Mouse (Mus musculus): ENCODE data around the gene Scp2. TPM values are rescaled to one million over a fixed set of nuclear protein-coding genes. Genes with fewer than 3 reads are reported as not detected.
A peak's percentile ranks its signal among the peaks of the same experiment; 100 is the strongest.

The Scp2 gene
- polyA plus RNA-seq, 1 experiment from 2014 or later, result 311 TPM

GRCm38 (mm10) chr4:108070723-108071122 lies 74.1 kb downstream of the Scp2 start:
- ATAC-seq (ENCODE audit: borderline replicate concordance, extremely low read depth, low FRiP score, low TSS enrichment), result no peak
- Histone ChIP-seq H3K27ac (peak overlapping the region; percentile 27; the same call in 1 of the 2 replicates), H3K4me3 (peak overlapping the region; percentile 47), H3K4me2 (peak overlapping the region; percentile 64), H3K27me3 (no peaks in the 10 kb centered on the region), H3K36me3 (peaks cover 13% of the 10 kb centered on the region; the same call in 1 of the 2 replicates), H3K9ac (peak overlapping the region; percentile 42), H3K4me1 (peaks cover 26% of the 10 kb centered on the region; the same call in 1 of the 2 replicates), H3K9me3 (no peaks in the 10 kb centered on the region)
- 3% methylated on average over 8 of the region's 8 CpGs for WGBS

- peak overlapping the region; percentile 42 for H3K9ac ChIP-seq
- H3K36me3 ChIP-seq, result peaks cover 16% of the 10 kb centered on the region; the same call in 1 of the 2 replicates
- no peak for ATAC-seq (ENCODE audit: borderline replicate concordance, extremely low read depth, low FRiP score, low TSS enrichment)
- peak overlapping the region; percentile 47 for H3K4me3 ChIP-seq
- H3K9me3 ChIP-seq, result no peaks in the 10 kb centered on the region
- H3K4me2 ChIP-seq, result peak overlapping the region; percentile 64
- H3K4me1 ChIP-seq, result peaks cover 27% of the 10 kb centered on the region
- no peaks in the 10 kb centered on the region for H3K27me3 ChIP-seq
- peak overlapping the region; percentile 27; the same call in 1 of the 2 replicates for H3K27ac ChIP-seq
- 45% methylated on average over 4 of the region's 4 CpGs for WGBS
Observed at GRCm38 (mm10) chr4:108070286-108070685, 74.5 kb downstream of the Scp2 start.

- H3K4me1 ChIP-seq, result peaks cover 21% of the 10 kb centered on the region
- H3K36me3 ChIP-seq, result peaks cover 25% of the 10 kb centered on the region
- 81% methylated on average over 2 of the region's 2 CpGs for WGBS
- H3K27ac ChIP-seq, result no peak overlapping the region
- no peaks in the 10 kb centered on the region for H3K27me3 ChIP-seq
- no peak for ATAC-seq (ENCODE audit: borderline replicate concordance, extremely low read depth, low FRiP score, low TSS enrichment)
- H3K9ac ChIP-seq, result no peak overlapping the region
- H3K9me3 ChIP-seq, result no peaks in the 10 kb centered on the region
- no peak overlapping the region for H3K4me3 ChIP-seq
- no peak overlapping the region for H3K4me2 ChIP-seq
Observed at GRCm38 (mm10) chr4:108068081-108068480, 76.7 kb downstream of the Scp2 start.

GRCm38 (mm10) chr4:108067261-108067660 lies 77.5 kb downstream of the Scp2 start:
- 89% methylated on average over 7 of the region's 7 CpGs for WGBS

GRCm38 (mm10) chr4:108066569-108066968 lies 78.2 kb downstream of the Scp2 start:
- Histone ChIP-seq H3K36me3 (peaks cover 37% of the 10 kb centered on the region), H3K27me3 (no peaks in the 10 kb centered on the region), H3K4me1 (peaks cover 17% of the 10 kb centered on the region), H3K9me3 (no peaks in the 10 kb centered on the region), H3K27ac (no peak overlapping the region), H3K4me3 (no peak overlapping the region), H3K9ac (no peak overlapping the region), H3K4me2 (no peak overlapping the region)
- 68% methylated on average over 4 of the region's 4 CpGs for whole genome bisulfite sequencing
- ATAC-seq (ENCODE audit: borderline replicate concordance, extremely low read depth, low FRiP score, low TSS enrichment), result no peak

More at GRCm38 (mm10) chr4:108067261-108067660, 77.5 kb downstream of the Scp2 start:
- H3K4me1 ChIP-seq, result peaks cover 21% of the 10 kb centered on the region
- no peak overlapping the region for H3K27ac ChIP-seq
- ATAC-seq (ENCODE audit: borderline replicate concordance, extremely low read depth, low FRiP score, low TSS enrichment), result no peak
- no peaks in the 10 kb centered on the region for H3K27me3 ChIP-seq
- H3K36me3 ChIP-seq, result peaks cover 33% of the 10 kb centered on the region
- no peak overlapping the region for H3K4me2 ChIP-seq
- no peak overlapping the region for H3K4me3 ChIP-seq
- H3K9ac ChIP-seq, result no peak overlapping the region
- H3K9me3 ChIP-seq, result no peaks in the 10 kb centered on the region

GRCm38 (mm10) chr4:108065176-108065844 lies 79.5 kb downstream of the Scp2 start:
- Histone ChIP-seq H3K27me3 (no peaks in the 10 kb centered on the region), H3K9me3 (no peaks in the 10 kb centered on the region), H3K27ac (no peak overlapping the region), H3K9ac (no peak overlapping the region), H3K4me1 (peaks cover 15% of the 10 kb centered on the region), H3K4me2 (no peak overlapping the region), H3K36me3 (peaks cover 39% of the 10 kb centered on the region), H3K4me3 (no peak overlapping the region)
- 55% methylated on average over 2 of the region's 2 CpGs for WGBS
- no peak for ATAC-seq (ENCODE audit: borderline replicate concordance, extremely low read depth, low FRiP score, low TSS enrichment)

- ATAC-seq (ENCODE audit: borderline replicate concordance, extremely low read depth, low FRiP score, low TSS enrichment), result no peak
- no peak overlapping the region for H3K27ac ChIP-seq
- H3K4me2 ChIP-seq, result no peak overlapping the region
- H3K27me3 ChIP-seq, result no peaks in the 10 kb centered on the region
- H3K4me1 ChIP-seq, result peaks cover 7% of the 10 kb centered on the region
- peaks cover 50% of the 10 kb centered on the region for H3K36me3 ChIP-seq
- H3K9me3 ChIP-seq, result no peaks in the 10 kb centered on the region
- no peak overlapping the region for H3K4me3 ChIP-seq
- WGBS, result 67% methylated on average over 6 of the region's 6 CpGs
- no peak overlapping the region for H3K9ac ChIP-seq
Observed at GRCm38 (mm10) chr4:108063616-108064015, 81.2 kb downstream of the Scp2 start.

- H3K36me3 ChIP-seq, result peaks cover 46% of the 10 kb centered on the region
- WGBS, result 91% methylated on average over 5 of the region's 5 CpGs
- H3K27me3 ChIP-seq, result no peaks in the 10 kb centered on the region
- peaks cover 7% of the 10 kb centered on the region for H3K4me1 ChIP-seq
- no peak overlapping the region for H3K4me3 ChIP-seq
- H3K27ac ChIP-seq, result no peak overlapping the region
- ATAC-seq (ENCODE audit: borderline replicate concordance, extremely low read depth, low FRiP score, low TSS enrichment), result no peak
- no peak overlapping the region for H3K9ac ChIP-seq
- no peak overlapping the region for H3K4me2 ChIP-seq
- no peaks in the 10 kb centered on the region for H3K9me3 ChIP-seq
Observed at GRCm38 (mm10) chr4:108062524-108062923, 82.3 kb downstream of the Scp2 start.

GRCm38 (mm10) chr4:108060774-108061173 lies 84.0 kb downstream of the Scp2 start:
- peaks cover 14% of the 10 kb centered on the region for H3K4me1 ChIP-seq
- H3K9ac ChIP-seq, result no peak overlapping the region
- peaks cover 37% of the 10 kb centered on the region for H3K36me3 ChIP-seq
- H3K27ac ChIP-seq, result no peak overlapping the region
- no peaks in the 10 kb centered on the region for H3K9me3 ChIP-seq
- ATAC-seq (ENCODE audit: borderline replicate concordance, extremely low read depth, low FRiP score, low TSS enrichment), result no peak
- no peak overlapping the region for H3K4me2 ChIP-seq
- WGBS, result 91% methylated on average over 4 of the region's 4 CpGs
- no peaks in the 10 kb centered on the region for H3K27me3 ChIP-seq
- H3K4me3 ChIP-seq, result no peak overlapping the region

GRCm38 (mm10) chr4:108059601-108060379 lies 85.0 kb downstream of the Scp2 start:
- H3K4me1 ChIP-seq, result peaks cover 12% of the 10 kb centered on the region
- no peak overlapping the region for H3K9ac ChIP-seq
- peak overlapping the region; percentile 10; the same call in 1 of the 2 replicates for H3K27ac ChIP-seq
- no peak overlapping the region for H3K4me3 ChIP-seq
- H3K36me3 ChIP-seq, result peaks cover 38% of the 10 kb centered on the region
- H3K4me2 ChIP-seq, result no peak overlapping the region
- ATAC-seq (ENCODE audit: borderline replicate concordance, extremely low read depth, low FRiP score, low TSS enrichment), result no peak
- whole genome bisulfite sequencing, result 82% methylated on average over 19 of the region's 19 CpGs
- H3K27me3 ChIP-seq, result no peaks in the 10 kb centered on the region
- H3K9me3 ChIP-seq, result no peaks in the 10 kb centered on the region

GRCm38 (mm10) chr4:108058166-108058565 lies 86.6 kb downstream of the Scp2 start:
- no peaks in the 10 kb centered on the region for H3K9me3 ChIP-seq
- peak; percentile 69 for ATAC-seq (ENCODE audit: borderline replicate concordance, extremely low read depth, low FRiP score, low TSS enrichment)
- no peak overlapping the region for H3K27ac ChIP-seq
- H3K4me2 ChIP-seq, result no peak overlapping the region
- H3K4me1 ChIP-seq, result peaks cover 12% of the 10 kb centered on the region
- no peaks in the 10 kb centered on the region for H3K27me3 ChIP-seq
- H3K36me3 ChIP-seq, result peaks cover 43% of the 10 kb centered on the region
- 55% methylated on average over 10 of the region's 10 CpGs for WGBS
- no peak overlapping the region for H3K9ac ChIP-seq
- H3K4me3 ChIP-seq, result no peak overlapping the region

- H3K9me3 ChIP-seq, result no peaks in the 10 kb centered on the region
- H3K36me3 ChIP-seq, result peaks cover 44% of the 10 kb centered on the region
- WGBS, result 98% methylated on average over 2 of the region's 2 CpGs
- no peak overlapping the region for H3K9ac ChIP-seq
- no peak overlapping the region for H3K4me2 ChIP-seq
- no peaks in the 10 kb centered on the region for H3K27me3 ChIP-seq
- no peak for ATAC-seq (ENCODE audit: borderline replicate concordance, extremely low read depth, low FRiP score, low TSS enrichment)
- H3K27ac ChIP-seq, result no peak overlapping the region
- no peak overlapping the region for H3K4me3 ChIP-seq
- peaks cover 12% of the 10 kb centered on the region for H3K4me1 ChIP-seq
Observed at GRCm38 (mm10) chr4:108057247-108057646, 87.6 kb downstream of the Scp2 start.

Measured in lung, embryonic 15.5 days (tissue).